Mouse (Mus musculus) adrenal gland, adult 18-20 months (tissue): Measurements from ENCODE around the gene Tmem229a. TPM values are rescaled to one million over a fixed set of nuclear protein-coding genes. Genes with fewer than 3 reads are reported as not detected.

ENCODE experiments used
- total RNA-seq, 2 experiments: library from RNA; stranded (reverse); gene quantifications; 1 replicate in 1 of 2; 2 replicates in 1 of 2; pipeline ENCODE4 v1.2.3; 2021

Tmem229a gene
- total RNA-seq, 2 experiments from 2014 or later = 0.06 to 0.20 TPM

Other genes starting within 250 kb of the Tmem229a start
- not detected for gene Hyal6, start 223.1 kb downstream of the Tmem229a start, total RNA-seq
- not detected for gene Hyal4, start 208.0 kb downstream of the Tmem229a start, total RNA-seq
- not detected for gene Spam1, start 165.1 kb downstream of the Tmem229a start, total RNA-seq
- gene Hyal5, start 98.3 kb downstream of the Tmem229a start, total RNA-seq = not detected